Mouse (Mus musculus) ES-E14 (cell line): Measurements from ENCODE around the gene Aftph. TPM values are rescaled to one million over a fixed set of nuclear protein-coding genes. Genes with fewer than 3 reads are reported as not detected.

Source experiments
- DNase-seq: peaks from one replicate; pipeline ENCODE4 v3.0.0-alpha.2; 2013; ENCODE audit warnings: low read depth, low spot score
- H3K27ac ChIP-seq: 2 replicates; pipeline ENCODE4 v1.5.1; 2012; ENCODE audit warnings: low read depth, mild to moderate bottlenecking, low read length, moderate library complexity, mixed read lengths; ENCODE audit not compliant: poor library complexity, insufficient read depth, severe bottlenecking
- H3K36me3 ChIP-seq: 2 replicates; pipeline ENCODE4 v1.6.1; 2012; ENCODE audit warnings: mild to moderate bottlenecking, low read length, moderate library complexity, mixed read lengths; ENCODE audit not compliant: control insufficient read depth, poor library complexity, insufficient read depth, severe bottlenecking
- H3K4me1 ChIP-seq, 2 experiments: fragments of 150-350 bp in 1 of 2; sonication (generic) in 1 of 2; 2 replicates each; pipeline ENCODE4 v1.6.1; 2012; ENCODE audit warnings: low read length in 2 of 2, mild to moderate bottlenecking in 1 of 2, mixed read lengths in 1 of 2; ENCODE audit not compliant: control insufficient read depth in 2 of 2, insufficient read depth in 2 of 2, poor library complexity in 1 of 2
- H3K4me3 ChIP-seq, 2 experiments: fragments of 150-350 bp in 1 of 2; sonication (generic) in 1 of 2; 2 replicates each; pipeline ENCODE4 v1.5.1; 2012; ENCODE audit warnings: low read length in 2 of 2, low read depth in 1 of 2, mild to moderate bottlenecking in 1 of 2, mixed read lengths in 1 of 2; ENCODE audit not compliant: insufficient read depth in 1 of 2, poor library complexity in 1 of 2, severe bottlenecking in 1 of 2
- H3K9ac ChIP-seq: 2 replicates; pipeline ENCODE4 v1.6.1; 2012; ENCODE audit warnings: low read depth, mild to moderate bottlenecking, low read length, mixed read lengths; ENCODE audit not compliant: poor library complexity, insufficient read depth, severe bottlenecking
- H3K9me3 ChIP-seq: fragments of 150-350 bp; sonication (generic); 2 replicates; pipeline ENCODE4 v1.6.1; 2012; ENCODE audit warnings: low read depth, mild to moderate bottlenecking, low read length; ENCODE audit not compliant: control insufficient read depth, insufficient read depth
- CHD2 ChIP-seq: IDR thresholded peaks from 2 replicates; pipeline ENCODE4 v1.6.1; 2014; ENCODE audit warnings: mild to moderate bottlenecking, low read depth, low read length, inconsistent platforms
- HCFC1 ChIP-seq: IDR thresholded peaks from 2 replicates; pipeline ENCODE4 v1.6.1; 2012; ENCODE audit warnings: low read length, inconsistent platforms, borderline replicate concordance; ENCODE audit not compliant: insufficient read depth
- MAFK ChIP-seq: IDR thresholded peaks from 2 replicates; pipeline ENCODE4 v1.6.1; 2014; ENCODE audit warnings: mild to moderate bottlenecking, low read depth, low read length, inconsistent platforms; ENCODE audit not compliant: insufficient read depth
- ZC3H11A ChIP-seq: IDR thresholded peaks from 2 replicates; pipeline ENCODE4 v1.6.1; 2012; ENCODE audit warnings: low read depth, mild to moderate bottlenecking, inconsistent platforms, low read length, borderline replicate concordance
- ZNF384 ChIP-seq: IDR thresholded peaks from 2 replicates; pipeline ENCODE4 v1.6.1; 2012; ENCODE audit warnings: low read depth, low read length, inconsistent platforms
- in situ Hi-C, 2 experiments: fragments of 600-800 bp; cut with MboI; formaldehyde crosslinking; loops; one replicate each; pipeline ENCODE4 v1.15.1; 2025; ENCODE audit warnings: low sequenced_read_pairs in 2 of 2, inconsistent platforms in 1 of 2; ENCODE audit not compliant: unreplicated experiment in 2 of 2
- total RNA-seq: library from RNA; depleted of rRNA; stranded (reverse); fragments of 300-350 nt; gene quantifications from 2 replicates; pipeline ENCODE4 v1.2.3, GENCODE M21; 2012; rRNA removed

Aftph gene
- 23.1 and 25.7 TPM in 2 replicates for total RNA-seq

GRCm38 (mm10) chr11:20741201-20742100 is at the start of gene Aftph:
Aftph (minus strand) TSS chr11:20741589.
- Histone ChIP-seq H3K27ac (peak within 1 kb of the TSS; percentile 94), H3K36me3 (no peaks in the 10 kb centered on the region), H3K4me1 (peaks cover 0 to 8% of the 10 kb centered on the region in 2 experiments; a peak in 2 of 4 replicates), H3K9ac (peak within 1 kb of the TSS; percentile 90), H3K9me3 (no peaks in the 10 kb centered on the region), H3K4me3 (peak within 1 kb of the TSS; percentile 82 to 97)
- peak; percentile 97 for DNase-seq
- in situ Hi-C loops = no loop called here
- TF ChIP-seq CHD2 (0 out of 2 replicates have a peak, but pooled peaks have one; percentile 11), ZNF384 (no peak), HCFC1 (peak; percentile 73; the same call in 1 of the 2 replicates), MAFK (no peak), ZC3H11A (no peak)

- no peak overlapping the region for H3K27ac ChIP-seq
- no peak for DNase-seq
- H3K9ac ChIP-seq = no peak overlapping the region
- H3K9me3 ChIP-seq = no peaks in the 10 kb centered on the region; the same call in 1 of the 2 replicates
- no peaks in the 10 kb centered on the region for H3K4me1 ChIP-seq
- in situ Hi-C loops = no loop called here
- TF ChIP-seq ZC3H11A (no peak), ZNF384 (no peak), MAFK (no peak), CHD2 (no peak), HCFC1 (no peak)
- no peak overlapping the region for H3K4me3 ChIP-seq
- no peaks in the 10 kb centered on the region for H3K36me3 ChIP-seq
Measured at GRCm38 (mm10) chr11:20789015-20789414, 47.6 kb upstream of the Aftph start.

DNA sequence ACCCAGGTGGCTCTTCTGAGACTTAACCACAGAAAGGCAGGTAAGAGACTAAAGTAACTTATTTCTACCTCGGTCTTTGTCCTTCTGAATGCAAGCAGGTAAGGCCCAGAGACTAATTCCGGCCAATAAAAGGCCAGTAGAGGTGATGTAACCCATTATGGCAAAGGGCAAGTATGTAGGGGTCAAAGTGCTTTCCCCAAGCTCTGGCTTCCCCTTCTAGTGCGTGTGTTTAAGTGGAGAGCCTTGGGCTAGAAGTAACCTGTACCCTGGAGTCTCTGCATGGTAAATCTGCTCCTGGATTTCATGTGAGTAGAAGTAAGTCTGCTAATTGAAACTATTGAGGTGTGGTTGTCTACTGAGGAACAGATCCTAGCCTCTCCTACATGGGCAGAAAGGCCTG is 46.7 kb upstream of the Aftph start:
- Histone ChIP-seq H3K9ac (no peak overlapping the region), H3K36me3 (no peaks in the 10 kb centered on the region), H3K4me3 (no peak overlapping the region), H3K4me1 (no peaks in the 10 kb centered on the region), H3K9me3 (no peaks in the 10 kb centered on the region; the same call in 1 of the 2 replicates), H3K27ac (no peak overlapping the region)
- TF ChIP-seq MAFK (no peak), CHD2 (no peak), HCFC1 (no peak), ZNF384 (no peak), ZC3H11A (no peak)
- in situ Hi-C loops = no loop called here
- no peak for DNase-seq

DNA sequence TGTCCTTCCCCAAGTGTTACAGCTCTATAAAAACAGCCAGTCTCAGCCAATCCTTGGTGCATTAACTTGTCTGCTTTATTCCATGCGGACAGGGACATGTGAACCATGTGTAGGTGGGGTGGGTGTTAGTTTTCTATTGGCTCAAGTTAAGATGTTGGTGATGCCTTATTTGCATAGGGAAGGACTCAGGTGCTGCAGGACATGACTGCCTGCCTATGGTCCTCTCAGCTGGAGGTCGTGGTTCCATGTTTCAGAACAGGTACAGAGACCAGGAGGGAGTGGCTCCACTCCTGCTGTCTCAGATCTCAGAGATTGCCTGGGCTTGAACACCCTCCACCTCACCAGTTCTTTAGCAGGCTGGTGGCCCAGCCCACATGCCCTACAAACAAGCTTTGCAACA is 44.8 kb upstream of the Aftph start:
- TF ChIP-seq ZC3H11A (no peak), MAFK (no peak), CHD2 (no peak), ZNF384 (no peak), HCFC1 (no peak)

More for the DNA sequence above, 44.8 kb upstream of the Aftph start:
- in situ Hi-C loops = no loop called here
- DNase-seq = no peak
- Histone ChIP-seq H3K4me1 (no peaks in the 10 kb centered on the region), H3K9ac (no peak overlapping the region), H3K27ac (no peak overlapping the region; the same call in 1 of the 2 replicates), H3K9me3 (no peaks in the 10 kb centered on the region; the same call in 1 of the 2 replicates), H3K36me3 (no peaks in the 10 kb centered on the region), H3K4me3 (no peak overlapping the region)
